Mouse (Mus musculus): ENCODE measurements at regions not wholly inside any gene's neighbourhood (a gene's known extent, or its start where the extent isn't known, plus 50 kb on each side); places are given as distances from the start of the nearest gene placed in this dataset.
A peak's percentile ranks its signal among the peaks of the same experiment; 100 is the strongest.

DNA sequence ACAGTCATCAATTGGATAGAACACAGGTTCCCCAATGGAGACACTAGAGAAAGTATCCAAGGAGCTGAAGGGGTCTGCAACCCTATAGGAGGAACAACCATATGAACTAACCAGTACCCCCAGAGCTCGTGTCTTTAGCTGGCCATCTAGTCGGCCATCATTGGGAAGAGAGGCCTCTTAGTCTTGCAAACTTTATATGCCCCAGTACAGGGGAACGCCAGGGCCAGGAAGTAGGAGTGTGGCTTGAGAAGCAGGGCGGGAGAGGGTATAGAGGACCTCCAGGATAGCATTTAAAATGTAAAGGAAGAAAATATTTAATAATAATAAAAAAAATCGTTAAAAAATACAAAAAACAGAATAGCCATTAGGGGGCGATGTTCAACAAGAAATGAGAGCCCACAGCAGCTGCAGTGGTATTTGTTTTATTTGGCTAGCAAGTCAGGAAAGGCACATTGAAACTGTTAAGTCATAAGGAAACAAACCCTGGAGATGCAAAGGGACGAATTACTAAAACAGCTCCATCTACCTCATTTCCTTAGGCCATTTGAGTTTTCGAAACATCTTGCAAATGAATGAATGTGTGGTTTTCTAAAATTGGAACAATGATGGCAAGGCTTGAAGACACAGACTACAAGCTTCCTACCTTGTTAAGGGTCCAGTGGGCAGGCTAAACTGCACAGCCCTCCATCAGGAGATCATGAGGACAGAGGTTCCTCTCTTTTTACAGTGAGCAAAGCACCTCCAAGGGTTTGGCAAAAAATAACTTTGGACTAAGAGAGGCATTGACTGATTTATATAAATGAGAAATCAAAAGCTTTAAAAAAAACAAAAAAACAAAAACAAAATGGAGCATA lies 350.7 kb upstream of the Rasa1 start:
- peak; percentile 28 to 63 for DNase-seq

- peak; percentile 30 to 31 for DNase-seq
These were observed 340.7 kb upstream of the Rasa1 start for GRCm38 (mm10) chr13:85629506-85630175.
